Mouse (Mus musculus) kidney, postnatal 10 days (tissue): ENCODE results near the gene Dbnl.
"Not testable (repeated sequence)": the region's sequence is repeated elsewhere in the genome, so short reads cannot be mapped to it uniquely, and the experiment has no call there.

Experiments used
- DNase-seq: peaks from one replicate; pipeline ENCODE4 v3.0.0; 2021; ENCODE audit warnings: mixed read lengths

The Dbnl gene

DNA sequence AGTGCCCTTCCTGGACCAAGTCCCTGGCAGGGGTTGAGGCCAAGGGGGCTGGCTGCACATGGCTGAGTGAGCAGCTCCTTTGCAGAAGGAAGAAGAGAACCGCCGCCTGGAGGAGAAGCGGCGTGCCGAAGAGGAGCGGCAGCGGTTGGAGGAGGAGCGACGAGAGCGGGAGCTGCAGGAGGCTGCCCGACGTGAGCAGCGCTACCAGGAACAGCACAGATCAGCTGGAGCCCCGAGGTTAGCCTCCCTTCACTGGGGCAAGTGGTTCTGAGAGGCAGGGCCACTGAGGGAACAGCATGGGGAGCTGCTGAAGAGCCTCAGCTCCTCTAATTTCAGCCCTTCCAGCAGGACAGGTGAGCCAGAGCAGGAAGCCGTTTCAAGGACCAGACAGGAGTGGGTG, 8.7 kb downstream of the Dbnl start:
- DNase-seq, result no peak

- DNase-seq, result no peak
These were observed 9.1 kb downstream of the Dbnl start for GRCm38 (mm10) chr11:5797371-5797770.

- peak; percentile 40 for DNase-seq
These were observed 9.6 kb downstream of the Dbnl start for GRCm38 (mm10) chr11:5797928-5798327.

DNA sequence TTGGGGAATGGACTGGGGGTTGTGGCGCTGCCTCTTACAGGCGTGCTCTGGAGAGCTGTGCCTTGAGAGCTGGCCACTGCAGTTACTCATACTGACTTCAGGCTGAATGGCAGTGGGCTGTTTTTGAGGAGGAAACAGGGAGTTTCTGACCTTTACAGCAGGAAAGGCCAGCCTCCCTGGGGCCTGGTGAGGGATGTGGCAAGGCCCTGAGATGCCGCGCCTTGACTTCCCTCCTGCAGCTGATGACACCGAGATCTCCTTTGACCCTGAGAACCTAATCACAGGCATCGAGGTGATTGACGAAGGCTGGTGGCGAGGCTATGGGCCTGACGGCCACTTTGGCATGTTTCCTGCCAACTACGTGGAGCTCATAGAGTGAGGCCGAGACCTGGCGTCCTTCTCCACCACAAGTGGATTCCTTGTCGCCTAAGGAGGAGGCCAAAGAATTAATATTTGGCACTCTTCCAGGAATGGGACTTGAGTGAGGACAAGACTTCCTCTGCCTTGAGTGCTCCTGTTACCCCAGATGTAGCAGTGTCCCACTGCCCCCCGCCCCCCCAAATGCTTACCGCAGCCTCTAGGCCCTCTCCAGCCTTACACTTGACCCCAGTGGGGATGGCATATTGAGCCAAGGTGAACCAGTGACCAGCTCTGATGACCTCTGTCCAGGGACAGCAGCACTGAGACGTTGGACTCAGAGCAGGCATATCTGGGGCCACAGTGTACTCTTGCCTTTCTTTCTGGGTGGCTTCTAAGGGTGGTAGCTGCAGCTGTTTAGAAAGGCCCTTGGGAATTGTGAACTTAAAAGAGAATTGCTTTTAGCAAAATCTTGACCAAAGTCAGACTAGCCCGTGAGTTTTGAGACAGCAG, 11.6 kb downstream of the Dbnl start:
- DNase-seq, result no peak

GRCm38 (mm10) chr11:5801511-5801910, 13.2 kb downstream of the Dbnl start:
- no peak for DNase-seq

DNA sequence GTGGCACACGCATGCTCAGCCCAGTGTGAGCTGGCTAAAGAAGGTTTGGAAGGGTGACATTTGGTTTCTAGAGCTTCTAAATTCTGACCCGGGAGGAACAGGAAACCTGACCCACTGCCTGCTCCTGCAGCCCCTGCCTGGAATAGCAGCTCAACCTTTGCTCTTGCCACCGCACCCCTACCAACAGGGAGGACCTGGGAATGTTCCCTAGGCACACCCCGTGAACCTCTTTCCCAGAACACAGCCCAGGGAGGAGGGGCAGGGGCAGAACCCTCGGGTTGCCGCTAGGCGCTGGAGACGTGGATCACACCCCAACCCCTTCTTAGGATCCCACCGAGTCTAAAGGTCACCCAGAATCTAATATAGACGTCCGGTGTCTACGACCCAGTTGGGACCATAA, 13.7 kb downstream of the Dbnl start:
- no peak for DNase-seq

- no peak for DNase-seq
These were observed 14.3 kb downstream of the Dbnl start for GRCm38 (mm10) chr11:5802457-5803217.

DNA sequence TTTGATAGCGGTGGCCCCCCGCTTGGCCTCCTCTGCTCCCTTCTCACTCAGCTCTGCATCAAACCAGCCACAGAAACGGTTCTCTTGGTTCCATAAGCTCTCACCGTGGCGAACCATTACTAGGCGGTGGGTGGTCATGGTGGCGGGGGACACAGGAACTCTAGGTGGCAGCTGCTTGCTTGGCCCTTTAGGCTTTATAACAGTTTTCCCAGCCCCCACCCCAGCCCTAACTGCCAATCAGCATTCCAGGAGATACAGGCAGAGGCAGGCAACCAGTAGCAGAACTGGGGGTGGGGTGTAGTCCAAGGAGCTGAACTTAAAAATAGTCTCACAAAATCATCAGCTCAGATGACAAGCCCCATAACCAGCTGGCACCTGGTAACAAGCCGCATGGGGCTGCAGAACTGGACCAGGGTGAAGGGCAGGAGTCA, 15.3 kb downstream of the Dbnl start, which contains the start of gene Pgam2:
Gene Pgam2 (minus strand): TSS at position 183 of the 431 bp plus-strand sequence.
- DNase-seq, result no peak

DNA sequence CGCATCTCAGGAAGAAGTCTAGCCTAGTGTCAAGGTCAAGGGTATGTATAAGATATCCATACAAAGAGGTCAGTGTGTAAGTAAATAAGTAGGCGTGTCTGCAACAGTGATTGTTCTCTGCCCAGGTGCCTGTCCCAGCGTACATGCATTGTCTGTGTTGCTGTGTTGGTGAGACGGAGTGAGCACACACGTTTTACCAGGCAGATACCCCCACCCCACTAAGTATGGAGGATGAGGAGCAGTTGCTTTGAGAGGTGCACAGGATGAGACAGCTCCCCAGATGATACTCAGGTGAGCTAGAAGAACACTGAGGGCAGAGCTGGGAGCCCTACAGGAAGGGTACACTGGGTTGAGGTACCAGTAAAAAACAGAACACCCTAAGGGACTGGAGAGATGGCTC, 15.9 kb downstream of the Dbnl start:
- no peak for DNase-seq

DNA sequence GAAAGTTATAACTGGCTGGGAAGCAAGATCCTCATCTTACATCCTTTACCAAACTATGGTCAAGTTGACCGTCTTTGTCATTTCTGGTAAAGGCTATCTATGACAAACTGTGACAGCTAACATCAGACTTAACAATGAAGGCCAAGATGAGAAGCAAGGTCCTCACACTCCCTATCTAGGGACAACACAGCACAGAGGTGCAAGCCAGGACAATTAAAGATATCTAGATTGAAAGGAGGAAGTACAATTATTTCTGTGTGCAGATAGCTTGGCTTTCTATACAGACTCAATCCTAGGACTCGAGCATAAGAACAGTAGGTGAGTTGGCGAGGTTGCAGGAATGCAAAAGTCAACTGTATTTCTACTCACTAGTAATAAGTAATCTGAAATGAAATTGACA, 17.4 kb downstream of the Dbnl start:
- DNase-seq, result no peak

DNA sequence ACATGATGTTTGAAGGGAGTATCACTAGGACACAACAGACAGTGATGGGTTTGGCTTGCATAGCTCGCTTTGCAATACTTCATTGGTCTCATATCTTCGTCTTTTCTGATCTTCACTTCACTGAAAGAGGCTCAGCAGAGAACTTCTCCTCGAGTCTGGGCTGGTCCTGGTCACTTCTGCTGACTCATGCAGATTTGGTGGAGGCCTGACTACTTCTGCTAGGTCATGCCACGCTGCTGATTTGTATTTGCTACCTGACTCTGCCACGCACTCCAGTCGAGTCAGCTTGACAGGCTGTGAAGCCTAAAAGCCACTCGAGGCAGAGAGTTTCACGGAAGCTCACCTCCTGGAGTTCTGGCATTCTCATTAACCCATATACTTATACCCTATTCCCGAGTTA, 19.7 kb downstream of the Dbnl start:
- no peak for DNase-seq

DNA sequence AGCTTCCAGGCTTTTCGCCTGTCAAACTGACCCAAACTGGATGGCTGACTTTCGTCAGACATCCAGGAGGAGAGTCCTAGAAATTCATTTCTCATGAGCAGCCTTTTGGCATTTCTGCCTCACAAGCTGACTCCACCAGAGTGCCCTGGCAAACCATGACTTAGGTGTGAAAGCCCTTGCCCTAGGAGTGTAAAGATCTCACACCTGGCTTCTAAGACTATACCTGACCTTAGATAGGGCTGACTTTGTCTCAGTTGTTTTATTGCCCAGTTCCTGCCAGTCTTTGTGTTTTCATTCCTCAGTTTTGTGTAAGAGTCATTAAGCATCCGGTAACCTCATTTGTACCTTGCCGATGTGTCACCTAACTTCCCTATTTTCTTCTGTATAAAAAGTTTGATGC, 21.2 kb downstream of the Dbnl start:
- not testable (repeated sequence) for DNase-seq

- DNase-seq, result no peak
These were observed 25.1 kb downstream of the Dbnl start for GRCm38 (mm10) chr11:5813381-5813780.

GRCm38 (mm10) chr11:5819223-5819622, 30.9 kb downstream of the Dbnl start:
- no peak for DNase-seq

- no peak for DNase-seq
These were observed 37.1 kb downstream of the Dbnl start for GRCm38 (mm10) chr11:5825432-5825831.

DNA sequence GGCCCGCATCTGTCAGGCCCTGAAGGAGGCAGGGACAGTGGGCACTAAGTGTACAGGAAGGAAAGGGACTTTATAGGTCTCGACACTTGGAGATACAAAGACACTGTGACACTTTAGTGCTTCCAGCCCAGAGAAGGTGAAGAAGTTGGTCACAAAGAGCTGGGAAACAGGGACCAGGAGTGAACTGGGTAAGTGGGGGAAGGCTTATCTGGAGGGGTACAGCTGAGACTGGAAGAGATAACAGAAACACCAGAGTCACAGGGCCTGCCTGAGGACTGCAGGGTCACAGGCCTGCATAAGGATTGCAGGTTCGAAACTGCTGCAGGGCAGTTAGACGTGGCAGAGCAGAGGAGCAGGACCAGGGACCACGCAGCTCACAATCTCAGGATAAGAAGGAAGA, 39.6 kb downstream of the Dbnl start:
- no peak for DNase-seq

GRCm38 (mm10) chr11:5828509-5829191, 40.4 kb downstream of the Dbnl start:
- DNase-seq, result no peak

- DNase-seq, result no peak
These were observed 41.0 kb downstream of the Dbnl start for GRCm38 (mm10) chr11:5829327-5829726.

GRCm38 (mm10) chr11:5834506-5834905, 46.2 kb downstream of the Dbnl start:
- DNase-seq, result no peak

DNA sequence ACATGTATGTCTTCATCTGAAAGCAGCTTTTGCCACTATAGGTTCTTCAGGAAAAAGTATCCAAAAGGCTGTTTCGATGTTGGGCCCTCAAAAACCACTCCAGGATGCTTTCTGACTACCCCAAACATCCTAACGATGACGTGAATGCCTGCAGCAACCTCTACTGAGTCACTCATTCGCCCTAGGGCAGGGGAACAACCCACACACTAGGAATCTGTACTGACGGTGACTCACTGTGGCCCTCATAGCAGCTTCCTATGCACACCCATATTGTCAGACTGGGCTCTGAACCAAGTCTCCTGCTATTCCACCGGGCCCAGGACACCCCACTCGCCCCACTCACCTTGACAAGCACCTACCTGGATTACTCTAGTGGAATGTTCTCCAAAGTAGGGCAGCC, 46.8 kb downstream of the Dbnl start:
- no peak for DNase-seq

DNA sequence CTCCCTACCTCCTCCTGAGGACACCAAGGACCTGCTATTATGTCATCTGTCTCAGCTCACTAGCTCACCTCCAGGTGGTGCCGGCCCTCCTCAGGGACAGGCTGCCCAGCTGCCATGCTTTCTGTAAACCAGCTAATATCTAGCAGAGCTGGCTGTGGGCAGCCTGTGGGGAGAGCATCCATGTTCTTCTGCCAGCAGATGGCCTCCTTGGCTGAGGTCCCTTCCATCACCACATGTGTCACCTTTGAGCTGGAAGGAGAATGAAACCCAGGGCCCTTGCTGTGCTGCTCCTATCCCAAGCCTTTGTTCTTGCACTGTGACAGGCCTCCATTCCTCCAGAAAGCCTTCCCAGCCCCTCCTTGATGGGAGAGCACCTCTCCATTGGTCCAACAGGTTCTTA, 47.8 kb downstream of the Dbnl start:
- DNase-seq, result peak; percentile 42

DNA sequence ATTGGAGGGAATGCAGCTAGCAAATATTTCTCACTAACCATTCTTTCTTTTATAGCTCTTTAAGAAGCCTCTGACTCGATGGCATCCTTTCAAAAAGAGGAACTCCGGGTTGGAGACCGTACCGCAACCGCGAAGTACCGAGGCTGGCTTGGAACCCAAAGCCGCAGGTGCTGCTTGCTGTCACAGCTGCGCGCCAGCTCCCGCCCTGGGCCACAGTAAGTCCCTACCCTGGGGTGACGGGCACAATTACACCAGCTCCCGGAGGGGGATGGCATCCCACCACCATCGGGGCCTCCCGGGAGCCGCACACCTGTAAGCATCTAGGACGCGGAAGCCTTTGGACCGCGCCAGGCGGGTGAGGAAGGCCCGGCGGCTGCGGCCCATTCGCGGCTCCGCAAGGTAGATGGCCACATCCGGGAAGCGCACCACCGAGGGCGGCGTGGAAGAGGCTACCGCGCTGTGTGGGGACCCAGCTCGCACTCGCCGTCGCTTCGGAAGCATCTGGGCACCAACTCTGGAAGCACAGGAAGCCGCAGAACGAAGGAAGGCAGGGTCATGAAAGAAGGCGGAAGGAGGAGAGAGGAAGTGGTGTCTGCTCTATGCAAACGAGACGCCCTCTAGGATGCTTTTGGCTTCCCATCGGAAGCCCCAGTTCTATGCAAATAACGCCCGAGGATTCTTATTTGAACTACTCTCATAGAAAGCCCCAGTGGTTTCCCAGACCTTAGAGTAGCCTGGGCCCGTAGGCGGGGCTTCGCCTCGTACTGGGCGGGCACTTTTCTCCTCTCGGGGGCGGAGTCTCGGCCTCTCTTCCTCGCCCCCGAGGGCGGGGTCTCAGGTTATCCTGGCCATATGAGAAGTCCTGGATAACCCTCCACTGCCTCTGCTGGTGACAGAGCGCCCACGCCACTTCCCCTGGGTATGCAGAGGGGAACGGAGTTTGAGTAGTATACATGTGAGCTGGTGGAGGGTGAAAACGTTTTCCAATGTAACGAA, 49.3 kb downstream of the Dbnl start, which contains the start of gene Polm:
Gene Polm (minus strand): TSS at position 766 of the 996 bp plus-strand sequence.
- DNase-seq, result peak; percentile 97
